Mouse (Mus musculus): Measurements from ENCODE around the gene Rpn1. TPM values are rescaled to one million over a fixed set of nuclear protein-coding genes. Genes with fewer than 3 reads are reported as not detected.

The Rpn1 gene
- polyA plus RNA-seq, 1 experiment from 2014 or later = 227 TPM

DNA sequence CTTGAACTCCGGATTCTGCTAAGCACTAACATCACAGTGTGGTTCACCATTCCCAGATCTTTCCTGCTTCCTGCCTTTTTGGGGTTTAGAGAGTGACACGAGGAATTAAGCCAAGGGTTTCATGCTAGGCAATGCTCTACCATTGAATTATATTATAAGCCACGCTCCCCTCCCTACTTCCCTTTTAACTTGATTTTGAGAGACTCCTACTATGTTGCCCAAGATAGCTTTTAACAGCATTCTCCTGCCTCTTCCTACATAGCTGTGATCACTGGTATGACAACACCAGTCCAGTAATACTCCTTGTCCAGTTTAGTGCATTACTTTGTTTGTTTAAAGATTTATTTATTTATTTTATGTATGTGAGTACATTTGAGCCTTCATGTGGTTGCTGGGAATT is 16.6 kb upstream of the Rpn1 start:
- 59% methylated on average over 3 of the region's 3 CpGs for WGBS
- Histone ChIP-seq H3K36me3 (no peaks in the 10 kb centered on the region), H3K4me1 (replicated peaks) (0 out of 2 replicates have a peak, but pooled peaks cover 3% of the 10 kb centered on the region), H3K4me3 (no peak overlapping the region), H3K9me3 (replicated peaks) (no peaks in the 10 kb centered on the region), H3K27me3 (replicated peaks) (0 out of 2 replicates have a peak, but pooled peaks cover 4% of the 10 kb centered on the region), H3K9ac (no peak overlapping the region), H3K27ac (ENCODE audit: poor library complexity, severe bottlenecking) (no peak overlapping the region), H3K4me2 (no peak overlapping the region)
- no peak for ATAC-seq (ENCODE audit: insufficient number of reproducible peaks, low FRiP score)

DNA sequence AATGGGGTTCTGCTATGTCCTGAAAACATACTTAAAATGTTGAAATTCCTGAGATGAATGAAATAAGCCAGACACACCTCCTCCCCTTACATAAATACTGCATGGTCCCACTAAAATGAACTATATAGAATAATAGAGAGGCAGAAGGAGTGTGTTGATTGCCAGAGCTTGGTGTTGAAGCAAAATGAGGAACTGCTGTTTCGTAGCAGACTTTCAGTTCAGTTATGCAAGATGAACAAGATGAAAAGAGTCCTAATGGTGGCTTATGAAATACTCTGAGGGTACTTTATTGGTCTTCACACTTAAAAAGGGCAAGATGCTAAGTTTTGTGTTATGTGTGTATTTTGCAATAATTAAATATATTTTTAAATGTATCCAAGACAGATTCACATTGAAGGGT is 15.5 kb upstream of the Rpn1 start:
- H3K27ac ChIP-seq (ENCODE audit: poor library complexity, severe bottlenecking) = no peak overlapping the region
- H3K4me2 ChIP-seq = no peak overlapping the region
- ATAC-seq (ENCODE audit: insufficient number of reproducible peaks, low FRiP score) = no peak
- no peaks in the 10 kb centered on the region for H3K9me3 ChIP-seq (replicated peaks)
- no peak overlapping the region for H3K9ac ChIP-seq
- 0 out of 2 replicates have a peak, but pooled peaks cover 4% of the 10 kb centered on the region for H3K27me3 ChIP-seq (replicated peaks)
- H3K4me1 ChIP-seq (replicated peaks) = 0 out of 2 replicates have a peak, but pooled peaks cover 3% of the 10 kb centered on the region
- no peaks in the 10 kb centered on the region for H3K36me3 ChIP-seq
- WGBS = 77% methylated on average over 1 of the region's 1 CpGs
- no peak overlapping the region for H3K4me3 ChIP-seq

DNA sequence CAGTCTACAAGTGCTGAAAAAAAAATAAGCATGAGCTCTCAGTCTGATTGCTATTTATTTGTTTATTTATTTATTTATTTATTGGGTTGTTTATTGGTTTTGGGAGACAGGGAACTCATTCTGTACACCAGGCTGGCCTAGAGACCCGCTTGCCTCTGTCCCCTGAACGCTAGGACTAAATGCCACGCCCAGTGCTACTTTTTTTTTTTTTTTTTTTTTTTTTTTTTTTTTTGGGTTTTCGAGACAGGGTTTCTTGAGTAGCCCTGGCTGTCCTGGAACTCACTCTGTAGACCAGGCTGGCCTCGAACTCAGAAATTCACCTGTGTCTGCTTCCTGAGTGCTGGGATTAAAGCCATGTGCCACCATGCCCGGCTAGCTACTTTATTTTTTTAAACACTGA is 13.8 kb upstream of the Rpn1 start:
- H3K9ac ChIP-seq = no peak overlapping the region
- 0 out of 2 replicates have a peak, but pooled peaks cover 3% of the 10 kb centered on the region for H3K4me1 ChIP-seq (replicated peaks)
- no peak overlapping the region for H3K27ac ChIP-seq (ENCODE audit: poor library complexity, severe bottlenecking)
- 0 out of 2 replicates have a peak, but pooled peaks cover 4% of the 10 kb centered on the region for H3K27me3 ChIP-seq (replicated peaks)
- no peaks in the 10 kb centered on the region for H3K36me3 ChIP-seq
- WGBS = 58% methylated on average over 6 of the region's 6 CpGs
- H3K4me2 ChIP-seq = no peak overlapping the region
- no peak for ATAC-seq (ENCODE audit: insufficient number of reproducible peaks, low FRiP score)
- no peaks in the 10 kb centered on the region for H3K9me3 ChIP-seq (replicated peaks)
- no peak overlapping the region for H3K4me3 ChIP-seq

DNA sequence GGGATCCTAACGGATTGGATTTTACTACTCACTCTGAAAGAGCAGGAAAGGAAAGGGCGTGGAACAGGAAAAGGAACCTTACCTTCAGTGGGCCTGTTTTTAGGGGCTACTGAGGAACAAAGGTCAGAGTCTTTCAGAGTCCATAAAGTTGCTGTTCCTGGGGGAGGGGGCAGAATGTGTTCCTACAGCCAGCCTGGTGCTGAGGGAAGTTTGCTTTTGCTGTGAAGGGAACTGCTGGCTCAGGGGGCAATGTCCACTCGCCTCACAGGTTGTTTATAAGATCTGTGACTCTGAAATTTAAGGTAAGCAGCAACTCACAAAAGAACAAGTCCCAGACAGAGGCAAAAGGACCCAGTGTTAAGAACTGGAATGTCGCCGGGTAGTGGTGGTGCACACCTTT is 13.1 kb upstream of the Rpn1 start:
- Histone ChIP-seq H3K9me3 (replicated peaks) (no peaks in the 10 kb centered on the region), H3K27ac (ENCODE audit: poor library complexity, severe bottlenecking) (no peak overlapping the region), H3K4me1 (replicated peaks) (0 out of 2 replicates have a peak, but pooled peaks cover 3% of the 10 kb centered on the region), H3K4me3 (no peak overlapping the region), H3K4me2 (no peak overlapping the region), H3K36me3 (no peaks in the 10 kb centered on the region), H3K27me3 (replicated peaks) (0 out of 2 replicates have a peak, but pooled peaks cover 4% of the 10 kb centered on the region), H3K9ac (no peak overlapping the region)
- no peak for ATAC-seq (ENCODE audit: insufficient number of reproducible peaks, low FRiP score)
- WGBS = 70% methylated on average over 5 of the region's 5 CpGs

GRCm38 (mm10) chr6:88074752-88075554 is 9.3 kb upstream of the Rpn1 start:
- H3K4me1 ChIP-seq (replicated peaks) = 0 out of 2 replicates have a peak, but pooled peaks cover 3% of the 10 kb centered on the region
- H3K27ac ChIP-seq (ENCODE audit: poor library complexity, severe bottlenecking) = peak overlapping the region; percentile 63
- no peaks in the 10 kb centered on the region for H3K36me3 ChIP-seq
- peaks cover 20% of the 10 kb centered on the region for H3K27me3 ChIP-seq (replicated peaks)
- H3K9me3 ChIP-seq (replicated peaks) = no peaks in the 10 kb centered on the region
- peak overlapping the region; percentile 52; the same call in 1 of the 2 replicates for H3K9ac ChIP-seq
- H3K4me2 ChIP-seq = peak overlapping the region; percentile 85
- ATAC-seq (ENCODE audit: insufficient number of reproducible peaks, low FRiP score) = peak; percentile 98
- H3K4me3 ChIP-seq = peak overlapping the region; percentile 51
- 5% methylated on average over 32 of the region's 32 CpGs for WGBS

DNA sequence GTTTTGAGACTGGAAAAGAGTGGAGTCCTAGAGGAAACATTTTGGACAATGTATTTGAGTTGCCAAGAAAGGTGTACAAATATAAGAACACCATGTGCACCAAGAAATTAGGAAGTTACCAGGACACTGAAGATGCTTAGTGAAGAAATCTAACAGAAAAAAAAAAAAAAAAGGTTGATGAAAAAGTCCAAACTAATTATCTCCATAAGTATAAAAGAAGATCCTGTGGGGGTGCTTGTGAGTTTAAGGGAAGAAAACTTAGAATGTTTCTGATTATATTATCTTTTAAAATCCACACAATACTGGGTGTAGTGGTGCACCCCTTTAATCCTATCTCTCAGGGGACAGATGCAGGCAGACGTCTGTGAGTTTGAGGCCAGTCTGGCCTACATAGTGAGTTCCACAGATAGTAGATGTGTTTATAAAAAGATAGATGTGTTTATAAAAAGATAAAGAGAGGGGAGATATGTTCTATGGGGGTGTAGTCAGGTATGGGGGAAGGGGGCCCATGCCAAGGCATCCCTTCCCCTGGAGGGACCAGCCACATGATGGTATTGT is 8.2 kb upstream of the Rpn1 start:
- H3K4me3 ChIP-seq = no peak overlapping the region
- no peaks in the 10 kb centered on the region for H3K9me3 ChIP-seq (replicated peaks)
- 51% methylated on average over 1 of the region's 1 CpGs for WGBS
- H3K36me3 ChIP-seq = no peaks in the 10 kb centered on the region
- H3K9ac ChIP-seq = no peak overlapping the region
- H3K27ac ChIP-seq (ENCODE audit: poor library complexity, severe bottlenecking) = no peak overlapping the region
- peaks cover 27% of the 10 kb centered on the region for H3K27me3 ChIP-seq (replicated peaks)
- H3K4me2 ChIP-seq = no peak overlapping the region
- no peak for ATAC-seq (ENCODE audit: insufficient number of reproducible peaks, low FRiP score)
- H3K4me1 ChIP-seq (replicated peaks) = 0 out of 2 replicates have a peak, but pooled peaks cover 2% of the 10 kb centered on the region

DNA sequence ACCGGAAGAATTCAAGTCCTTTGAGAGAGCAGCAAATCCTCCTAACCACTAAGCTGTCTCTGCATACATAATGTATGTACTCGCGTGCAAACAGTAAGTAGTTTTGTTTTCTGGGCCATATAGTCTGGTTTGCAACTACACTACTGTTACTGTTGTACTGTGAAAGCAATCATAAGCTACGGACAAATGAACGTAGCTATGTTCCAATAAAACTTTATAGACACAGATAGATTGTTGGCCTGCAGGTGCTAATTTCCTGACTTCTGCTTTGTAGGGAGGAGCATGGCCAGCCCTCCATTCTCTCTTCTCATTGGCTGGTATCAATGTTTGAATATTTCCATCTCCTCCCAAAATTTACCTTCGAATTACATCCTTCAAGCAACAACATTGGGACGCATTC is 1.2 kb upstream of the Rpn1 start:
- 83% methylated on average over 7 of the region's 7 CpGs for WGBS
- H3K4me2 ChIP-seq = no peak overlapping the region
- no peaks in the 10 kb centered on the region for H3K36me3 ChIP-seq

DNA sequence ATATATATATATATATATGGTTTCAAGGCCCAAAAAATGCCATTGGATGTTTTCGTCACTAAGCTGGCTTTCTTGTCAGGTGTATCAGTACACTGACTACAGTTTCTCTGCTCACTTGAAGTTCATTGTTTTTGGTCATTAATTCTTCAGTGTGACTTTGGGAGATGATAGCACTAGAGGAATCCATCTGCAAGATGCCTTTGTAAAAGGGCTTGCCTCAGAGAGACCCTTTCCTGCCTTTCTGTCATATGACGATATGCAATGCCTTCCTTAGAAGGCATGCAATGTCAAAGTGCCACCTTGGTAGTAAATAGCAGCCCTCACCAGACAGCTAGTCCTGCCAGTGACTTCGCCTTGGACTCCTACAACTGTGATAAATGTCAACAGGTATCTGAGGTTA is 610 bp upstream of the Rpn1 start:
- Histone ChIP-seq H3K4me3 (peak overlapping the region; percentile 74), H3K9me3 (replicated peaks) (no peaks in the 10 kb centered on the region), H3K9ac (no peak overlapping the region), H3K4me1 (replicated peaks) (peaks cover 17% of the 10 kb centered on the region), H3K36me3 (peaks cover 5% of the 10 kb centered on the region; the same call in 1 of the 2 replicates), H3K4me2 (peak overlapping the region; percentile 41), H3K27me3 (replicated peaks) (peaks cover 20% of the 10 kb centered on the region; the same call in 1 of the 2 replicates), H3K27ac (ENCODE audit: poor library complexity, severe bottlenecking) (no peak overlapping the region)
- WGBS = 69% methylated on average over 3 of the region's 3 CpGs
- ATAC-seq (ENCODE audit: insufficient number of reproducible peaks, low FRiP score) = no peak

More for the DNA sequence above, 1.2 kb upstream of the Rpn1 start:
- Histone ChIP-seq H3K4me3 (no peak overlapping the region), H3K27ac (ENCODE audit: poor library complexity, severe bottlenecking) (no peak overlapping the region), H3K4me1 (replicated peaks) (peaks cover 17% of the 10 kb centered on the region), H3K9me3 (replicated peaks) (no peaks in the 10 kb centered on the region), H3K9ac (no peak overlapping the region), H3K27me3 (replicated peaks) (peaks cover 21% of the 10 kb centered on the region; the same call in 1 of the 2 replicates)
- no peak for ATAC-seq (ENCODE audit: insufficient number of reproducible peaks, low FRiP score)

DNA sequence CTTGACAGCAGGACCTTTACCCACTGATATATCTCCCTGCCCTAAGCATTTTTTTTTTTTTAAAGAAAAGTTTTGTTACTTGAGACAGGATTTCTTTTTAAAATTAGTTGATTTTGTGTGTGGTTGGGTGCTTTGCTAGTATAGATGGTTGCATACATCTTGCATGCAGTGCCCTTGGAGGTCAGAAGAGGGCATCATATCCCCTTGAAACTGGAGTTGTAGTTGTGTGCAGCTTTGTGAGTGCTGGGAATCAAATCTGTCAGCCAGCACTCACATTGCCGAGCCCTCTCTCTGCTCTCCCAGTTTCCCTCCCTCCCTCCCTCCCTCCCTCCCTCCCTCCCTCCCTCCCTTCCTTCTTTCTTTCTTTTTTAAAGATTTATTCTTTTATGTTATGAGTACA is 4.7 kb downstream of the Rpn1 start:
- Histone ChIP-seq H3K9ac (no peak overlapping the region), H3K4me2 (no peak overlapping the region), H3K9me3 (replicated peaks) (no peaks in the 10 kb centered on the region), H3K27ac (ENCODE audit: poor library complexity, severe bottlenecking) (no peak overlapping the region), H3K36me3 (peaks cover 54% of the 10 kb centered on the region), H3K4me1 (replicated peaks) (peaks cover 15% of the 10 kb centered on the region), H3K4me3 (no peak overlapping the region), H3K27me3 (replicated peaks) (no peaks in the 10 kb centered on the region)
- no peak for ATAC-seq (ENCODE audit: insufficient number of reproducible peaks, low FRiP score)
- WGBS = 87% methylated on average over 1 of the region's 1 CpGs

- Histone ChIP-seq H3K4me1 (replicated peaks) (no peaks in the 10 kb centered on the region), H3K27ac (ENCODE audit: poor library complexity, severe bottlenecking) (no peak overlapping the region; the same call in 1 of the 2 replicates), H3K4me2 (no peak overlapping the region), H3K4me3 (no peak overlapping the region), H3K36me3 (peaks cover 92% of the 10 kb centered on the region), H3K9me3 (replicated peaks) (no peaks in the 10 kb centered on the region), H3K27me3 (replicated peaks) (no peaks in the 10 kb centered on the region), H3K9ac (no peak overlapping the region)
- WGBS = 61% methylated on average over 7 of the region's 7 CpGs
- no peak for ATAC-seq (ENCODE audit: insufficient number of reproducible peaks, low FRiP score)
These were observed 11.1 kb downstream of the Rpn1 start for GRCm38 (mm10) chr6:88095377-88095776.

- Histone ChIP-seq H3K4me2 (no peak overlapping the region), H3K36me3 (peaks cover 73% of the 10 kb centered on the region), H3K4me3 (no peak overlapping the region), H3K4me1 (replicated peaks) (peaks cover 13% of the 10 kb centered on the region; the same call in 1 of the 2 replicates), H3K27me3 (replicated peaks) (no peaks in the 10 kb centered on the region), H3K9ac (no peak overlapping the region), H3K9me3 (replicated peaks) (no peaks in the 10 kb centered on the region), H3K27ac (ENCODE audit: poor library complexity, severe bottlenecking) (no peak overlapping the region)
- WGBS = 87% methylated on average over 6 of the region's 6 CpGs
- no peak for ATAC-seq (ENCODE audit: insufficient number of reproducible peaks, low FRiP score)
These were observed 17.8 kb downstream of the Rpn1 start for GRCm38 (mm10) chr6:88102096-88102495.

Measured in heart, embryonic 12.5 days (tissue).